Comparison of ENCODE assay signal across 1 mouse cellular context in the genomic region with DNA sequence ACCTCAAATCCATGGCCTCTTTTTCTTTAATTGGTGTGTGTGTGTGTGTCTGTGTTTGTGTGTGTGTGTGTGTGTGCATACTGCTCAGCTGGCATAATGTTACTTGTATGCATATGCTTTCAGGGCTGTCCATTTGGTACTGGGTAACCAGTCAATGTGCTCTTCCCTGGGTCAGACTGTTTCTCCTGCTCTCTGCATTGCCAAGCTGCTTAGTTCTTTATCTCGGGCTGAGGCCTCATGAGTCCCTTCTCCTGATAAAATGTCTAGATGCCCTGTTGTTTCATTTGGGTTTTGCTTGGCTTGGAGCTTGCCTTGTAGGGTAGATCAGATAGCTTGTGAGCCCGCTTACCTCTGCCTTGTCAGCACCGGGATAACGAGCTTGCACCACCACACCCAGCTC.
TF ChIP-seq lines count a peak whose summit lies in the region.

No protein-coding gene starts in this region.

TF ChIP-seq in MEL, 35 proteins besides CTCF, POLR2A, EP300 and RAD21:
- TF ChIP-seq ZC3H11A (IDR thresholded peaks at IDR 0.05; ENCODE audit: low read depth, low read length) (no peak), MYC (IDR thresholded peaks at IDR 0.05; ENCODE audit: low read depth, low read length) (no peak), GATA1 (IDR thresholded peaks at IDR 0.05; ENCODE audit: low read depth, low read length) (no peak), ELF1 (IDR thresholded peaks at IDR 0.05; ENCODE audit: low read depth, low read length) (no peak)
